9 mouse cellular contexts compared by ENCODE assay signal in genomic region chr7:37342613-37343012, GRCm38 (mm10).
DNase-seq lines count a peak whose midpoint lies in the region; ATAC-seq lines count a peak whose summit lies in the region.
"Had no signal": no experiment of that assay in that cellular context is flagged by ENCODE, and none has a peak within 500 bp of the region (broad histone marks: within the 10 kb centered on the region; RNA-seq: fewer than 3 reads in every experiment).

No protein-coding gene starts in this region.

- H3K4me1 ChIP-seq in neural tube, embryonic 11.5 days (ENCODE audit: control insufficient read depth, insufficient read depth, low read length), result peaks cover 28% of the 10 kb centered on the region
- H3K4me1 ChIP-seq in intestine, embryonic 16.5 days (ENCODE audit: control insufficient read depth, insufficient read depth, low read length), result peaks cover 6% of the 10 kb centered on the region; the same call in 1 of the 2 replicates
- peaks cover 13% of the 10 kb centered on the region; the same call in 1 of the 2 replicates for H3K4me1 ChIP-seq in stomach, embryonic 16.5 days (ENCODE audit: control insufficient read depth, insufficient read depth, low read length)

- H3K9me3 ChIP-seq in neural tube, embryonic 11.5 days (ENCODE audit: control insufficient read depth, low read length), result no peaks in the 10 kb centered on the region
- no peaks in the 10 kb centered on the region for H3K9me3 ChIP-seq in intestine, embryonic 16.5 days (ENCODE audit: control insufficient read depth, low read length)
- no peaks in the 10 kb centered on the region for H3K9me3 ChIP-seq in stomach, embryonic 16.5 days (replicated peaks; ENCODE audit: control insufficient read depth, low read length)

- H3K4me3 ChIP-seq in neural tube, embryonic 11.5 days (ENCODE audit: low read depth, low read length), result no peak overlapping the region; the same call in 1 of the 2 replicates
- peak overlapping the region; percentile 31 for H3K4me3 ChIP-seq in intestine, embryonic 16.5 days (ENCODE audit: low read length)
- peak overlapping the region; percentile 39 for H3K4me3 ChIP-seq in stomach, embryonic 16.5 days (replicated peaks; ENCODE audit: low read length)

- 22% methylated on average over 11 of the region's 11 CpGs for WGBS in neural tube, embryonic 11.5 days
- WGBS in intestine, embryonic 16.5 days, result 23% methylated on average over 11 of the region's 11 CpGs
- 28% methylated on average over 11 of the region's 11 CpGs for WGBS in stomach, embryonic 16.5 days

- no peaks in the 10 kb centered on the region for H3K36me3 ChIP-seq in neural tube, embryonic 11.5 days (ENCODE audit: control insufficient read depth, insufficient read depth, low read length)
- H3K36me3 ChIP-seq in intestine, embryonic 16.5 days (ENCODE audit: control insufficient read depth, insufficient read depth, low read length), result no peaks in the 10 kb centered on the region
- H3K36me3 ChIP-seq in stomach, embryonic 16.5 days (ENCODE audit: control insufficient read depth, insufficient read depth, low read length), result no peaks in the 10 kb centered on the region

- ATAC-seq in neural tube, embryonic 11.5 days (ENCODE audit: insufficient read depth, low FRiP score, low TSS enrichment), result no peak
- ATAC-seq in intestine, embryonic 16.5 days, result peak; percentile 43; the same call in 1 of the 2 replicates
- 0 out of 2 replicates have a peak, but pooled peaks have one; percentile 17 for ATAC-seq in stomach, embryonic 16.5 days (ENCODE audit: insufficient read depth, low FRiP score)

- H3K27me3 ChIP-seq in neural tube, embryonic 11.5 days (ENCODE audit: control insufficient read depth, insufficient read depth, low read length), result no peaks in the 10 kb centered on the region
- H3K27me3 ChIP-seq in intestine, embryonic 16.5 days (replicated peaks; ENCODE audit: control insufficient read depth, insufficient read depth, low read length), result no peaks in the 10 kb centered on the region; the same call in 1 of the 2 replicates
- H3K27me3 ChIP-seq in stomach, embryonic 16.5 days (ENCODE audit: control insufficient read depth, insufficient read depth, low read length), result no peaks in the 10 kb centered on the region

- no peak overlapping the region; the same call in 1 of the 2 replicates for H3K27ac ChIP-seq in neural tube, embryonic 11.5 days (ENCODE audit: low read depth, low read length)
- H3K27ac ChIP-seq in intestine, embryonic 16.5 days (ENCODE audit: low read length), result no peak overlapping the region
- no peak overlapping the region for H3K27ac ChIP-seq in stomach, embryonic 16.5 days (ENCODE audit: low read length)
- H3K27ac ChIP-seq: liver, embryonic 14.5 days had no signal

- peak overlapping the region; percentile 52 for H3K4me2 ChIP-seq in neural tube, embryonic 11.5 days (ENCODE audit: low read depth)
- peak overlapping the region; percentile 62 for H3K4me2 ChIP-seq in intestine, embryonic 16.5 days (ENCODE audit: low read depth, low read length)
- H3K4me2 ChIP-seq in stomach, embryonic 16.5 days (ENCODE audit: low read depth, low read length), result peak overlapping the region; percentile 75

- peak overlapping the region; percentile 40; the same call in 1 of the 2 replicates for H3K9ac ChIP-seq in neural tube, embryonic 11.5 days (ENCODE audit: low read length)
- peak overlapping the region; percentile 8; the same call in 1 of the 2 replicates for H3K9ac ChIP-seq in intestine, embryonic 16.5 days (ENCODE audit: low read depth, low read length)
- H3K9ac ChIP-seq in stomach, embryonic 16.5 days (ENCODE audit: low read length), result no peak overlapping the region; the same call in 1 of the 2 replicates
- H3K9ac ChIP-seq: liver, embryonic 14.5 days had no signal

- DNase-seq in cerebellum, adult 11-12 months, result peak; percentile 59
- no peak for DNase-seq in cerebellum, postnatal 4 days (ENCODE audit: low spot score in 2 of 2)
- DNase-seq in neural tube, embryonic 11.5 days (ENCODE audit: low spot score), result peak; percentile 70
- no peak for DNase-seq in neural tube, embryonic 10.5 days (ENCODE audit: extremely low spot score, low spot score)
- no peak for DNase-seq in adrenal gland, adult 18-20 months (ENCODE audit: low spot score in 2 of 2)
- DNase-seq in ovary, postnatal 10 days (ENCODE audit: low spot score), result no peak

Comparison
In these comparisons a context has a peak if more than half of its experiments do, and no peak if none do; other contexts are left out.
1. DNase-seq: peak in cerebellum, adult 11-12 months (single experiment) and neural tube, embryonic 11.5 days (single experiment); none in cerebellum, postnatal 4 days (0 of 2), neural tube, embryonic 10.5 days (single experiment), adrenal gland, adult 18-20 months (0 of 2) and ovary, postnatal 10 days (single experiment).
2. Peak in every context shown above with its lines, with median percentiles within 50 percentile points of each other: H3K4me2 ChIP-seq.